Mouse (Mus musculus) induced T-regulatory cell, adult 2 months (primary cell): ENCODE results near the gene Dmac1.
A peak's percentile ranks its signal among the peaks of the same experiment; 100 is the strongest.
"Not testable (repeated sequence)": the region's sequence is repeated elsewhere in the genome, so short reads cannot be mapped to it uniquely, and the experiment has no call there.

Experiments used
- DNase-seq: peaks from one replicate; pipeline ENCODE4 v3.0.0-alpha.2; 2012; ENCODE audit warnings: low read depth

The Dmac1 gene

GRCm38 (mm10) chr4:75278197-75279175, at the start of gene Dmac1:
Gene Dmac1, minus strand, starts transcription at chr4:75278305.
- peak; percentile 94 for DNase-seq

GRCm38 (mm10) chr4:75315431-75315830, 37.3 kb upstream of the Dmac1 start:
- no peak for DNase-seq

- DNase-seq: no peak
Measured at GRCm38 (mm10) chr4:75315007-75315406, 36.9 kb upstream of the Dmac1 start.

GRCm38 (mm10) chr4:75311918-75312317, 33.8 kb upstream of the Dmac1 start:
- DNase-seq: no peak

- DNase-seq: no peak
Measured at GRCm38 (mm10) chr4:75311305-75311704, 33.2 kb upstream of the Dmac1 start.

- no peak for DNase-seq
Measured at GRCm38 (mm10) chr4:75300205-75300972, 22.3 kb upstream of the Dmac1 start.

- DNase-seq: no peak
Measured at GRCm38 (mm10) chr4:75292315-75292714, 14.2 kb upstream of the Dmac1 start.

GRCm38 (mm10) chr4:75291142-75291541, 13.0 kb upstream of the Dmac1 start:
- DNase-seq: no peak

GRCm38 (mm10) chr4:75277467-75278196, 473 bp downstream of the Dmac1 start:
- DNase-seq: peak; percentile 31

GRCm38 (mm10) chr4:75275737-75276136, 2.4 kb downstream of the Dmac1 start:
- DNase-seq: no peak

- no peak for DNase-seq
Measured at GRCm38 (mm10) chr4:75267866-75268265, 10.2 kb downstream of the Dmac1 start.

- DNase-seq: peak; percentile 22
Measured at GRCm38 (mm10) chr4:75266773-75267550, 11.1 kb downstream of the Dmac1 start.

GRCm38 (mm10) chr4:75264219-75264618, 13.9 kb downstream of the Dmac1 start:
- no peak for DNase-seq

GRCm38 (mm10) chr4:75263556-75264129, 14.5 kb downstream of the Dmac1 start:
- DNase-seq: no peak

GRCm38 (mm10) chr4:75262423-75262822, 15.7 kb downstream of the Dmac1 start:
- DNase-seq: peak; percentile 26

- DNase-seq: no peak
Measured at GRCm38 (mm10) chr4:75260156-75260555, 17.9 kb downstream of the Dmac1 start.

GRCm38 (mm10) chr4:75259447-75259846, 18.7 kb downstream of the Dmac1 start:
- DNase-seq: no peak

- DNase-seq: not testable (repeated sequence)
Measured at GRCm38 (mm10) chr4:75234602-75235001, 43.5 kb downstream of the Dmac1 start.
